Mouse (Mus musculus): ENCODE measurements at regions not wholly inside any gene's neighbourhood (a gene's known extent, or its start where the extent isn't known, plus 50 kb on each side); places are given as distances from the start of the nearest gene placed in this dataset.

- no peaks in the 10 kb centered on the region for H3K36me3 ChIP-seq (replicated peaks; ENCODE audit: control insufficient read depth, insufficient read depth)
- no peaks in the 10 kb centered on the region for H3K9me3 ChIP-seq (ENCODE audit: control insufficient read depth, low read length)
Observed at GRCm38 (mm10) chr12:70768745-70769144, 56.6 kb upstream of the Frmd6 start.

GRCm38 (mm10) chr12:70769538-70770176, 55.7 kb upstream of the Frmd6 start:
- DNase-seq (ENCODE audit: low spot score): no peak
- no peak overlapping the region for H3K27ac ChIP-seq
- H3K9me3 ChIP-seq (ENCODE audit: control insufficient read depth, low read length): no peaks in the 10 kb centered on the region
- H3K4me2 ChIP-seq (replicated peaks): no peak overlapping the region
- H3K36me3 ChIP-seq (replicated peaks; ENCODE audit: control insufficient read depth, insufficient read depth): no peaks in the 10 kb centered on the region
- WGBS: 89% methylated on average over 12 of the region's 12 CpGs
- ATAC-seq (ENCODE audit: low FRiP score): no peak
- H3K27me3 ChIP-seq (ENCODE audit: control insufficient read depth, insufficient read depth, low read length): no peaks in the 10 kb centered on the region
- no peak overlapping the region for H3K4me3 ChIP-seq (replicated peaks; ENCODE audit: low read length)
- H3K9ac ChIP-seq: no peak overlapping the region
- H3K4me1 ChIP-seq (replicated peaks; ENCODE audit: control insufficient read depth, insufficient read depth, low read length): no peaks in the 10 kb centered on the region

More at GRCm38 (mm10) chr12:70768745-70769144, 56.6 kb upstream of the Frmd6 start:
- Histone ChIP-seq H3K4me1 (replicated peaks; ENCODE audit: control insufficient read depth, insufficient read depth, low read length) (no peaks in the 10 kb centered on the region), H3K9ac (no peak overlapping the region), H3K4me3 (replicated peaks; ENCODE audit: low read length) (no peak overlapping the region), H3K4me2 (replicated peaks) (no peak overlapping the region), H3K27me3 (ENCODE audit: control insufficient read depth, insufficient read depth, low read length) (no peaks in the 10 kb centered on the region), H3K27ac (no peak overlapping the region)
- WGBS: 89% methylated on average over 9 of the region's 9 CpGs
- no peak for ATAC-seq (ENCODE audit: low FRiP score)
- no peak for DNase-seq (ENCODE audit: low spot score)

- no peaks in the 10 kb centered on the region for H3K4me1 ChIP-seq (replicated peaks; ENCODE audit: control insufficient read depth, insufficient read depth, low read length)
- H3K9ac ChIP-seq: no peak overlapping the region
- ATAC-seq (ENCODE audit: low FRiP score) (no peak), DNase-seq (ENCODE audit: low spot score) (no peak)
- no peak overlapping the region for H3K4me2 ChIP-seq (replicated peaks)
- WGBS: 82% methylated on average over 5 of the region's 5 CpGs
- no peak overlapping the region for H3K4me3 ChIP-seq (replicated peaks; ENCODE audit: low read length)
- H3K9me3 ChIP-seq (ENCODE audit: control insufficient read depth, low read length): no peaks in the 10 kb centered on the region
- H3K27me3 ChIP-seq (ENCODE audit: control insufficient read depth, insufficient read depth, low read length): no peaks in the 10 kb centered on the region
- no peak overlapping the region for H3K27ac ChIP-seq
- no peaks in the 10 kb centered on the region for H3K36me3 ChIP-seq (replicated peaks; ENCODE audit: control insufficient read depth, insufficient read depth)
Observed at GRCm38 (mm10) chr12:70774006-70774405, 51.3 kb upstream of the Frmd6 start.

GRCm38 (mm10) chr12:70774816-70775591, 50.3 kb upstream of the Frmd6 start:
- Histone ChIP-seq H3K27ac (no peak overlapping the region), H3K4me3 (replicated peaks; ENCODE audit: low read length) (no peak overlapping the region), H3K27me3 (ENCODE audit: control insufficient read depth, insufficient read depth, low read length) (no peaks in the 10 kb centered on the region), H3K36me3 (replicated peaks; ENCODE audit: control insufficient read depth, insufficient read depth) (no peaks in the 10 kb centered on the region), H3K9me3 (ENCODE audit: control insufficient read depth, low read length) (no peaks in the 10 kb centered on the region), H3K4me1 (replicated peaks; ENCODE audit: control insufficient read depth, insufficient read depth, low read length) (no peaks in the 10 kb centered on the region), H3K4me2 (replicated peaks) (no peak overlapping the region), H3K9ac (no peak overlapping the region)
- ATAC-seq (ENCODE audit: low FRiP score) (no peak), DNase-seq (ENCODE audit: low spot score) (no peak)
- 70% methylated on average over 8 of the region's 8 CpGs for WGBS

Measured in hindbrain, embryonic 14.5 days (tissue).